Mouse (Mus musculus) intestine, postnatal 0 days (tissue): ENCODE results near the gene Pbx1. TPM values are rescaled to one million over a fixed set of nuclear protein-coding genes. Genes with fewer than 3 reads are reported as not detected.
A peak's percentile ranks its signal among the peaks of the same experiment; 100 is the strongest.

Experiments used
- ATAC-seq: fragments of 200-750 bp; cut with Nextera tagmentation; 2 replicates; pipeline ENCODE4 v1.8.0; 2017; ENCODE audit warnings: mild to moderate bottlenecking, moderate TSS enrichment, moderate library complexity
- H3K27ac ChIP-seq: fragments of 300-500 bp; sonication (generic); 2 replicates; pipeline ENCODE4 v1.5.1; 2014; ENCODE audit warnings: mild to moderate bottlenecking, low read depth, low read length, moderate library complexity
- H3K27me3 ChIP-seq: fragments of 300-500 bp; sonication (generic); replicated peaks from 2 replicates; pipeline ENCODE4 v1.6.1; 2014; ENCODE audit warnings: low read length, mixed read lengths; ENCODE audit not compliant: control insufficient read depth, insufficient read depth
- H3K36me3 ChIP-seq: fragments of 300-500 bp; sonication (generic); 2 replicates; pipeline ENCODE4 v1.6.1; 2014; ENCODE audit warnings: mild to moderate bottlenecking, moderate library complexity; ENCODE audit not compliant: control insufficient read depth, insufficient read depth
- H3K4me1 ChIP-seq: fragments of 300-500 bp; sonication (generic); replicated peaks from 2 replicates; pipeline ENCODE4 v1.6.1; 2014; ENCODE audit warnings: antibody characterized with exemption, low read length, mixed read lengths; ENCODE audit not compliant: control insufficient read depth, insufficient read depth
- H3K4me2 ChIP-seq: fragments of 300-500 bp; sonication (generic); replicated peaks from 2 replicates; pipeline ENCODE4 v1.6.1; 2014; ENCODE audit warnings: low read depth, mild to moderate bottlenecking, moderate library complexity
- H3K4me3 ChIP-seq: fragments of 300-500 bp; sonication (generic); 2 replicates; pipeline ENCODE4 v1.5.1; 2014; ENCODE audit warnings: low read depth, low read length
- H3K9ac ChIP-seq: fragments of 300-500 bp; sonication (generic); 2 replicates; pipeline ENCODE4 v1.6.1; 2014; ENCODE audit warnings: mild to moderate bottlenecking, low read depth, low read length
- H3K9me3 ChIP-seq: fragments of 300-500 bp; sonication (generic); 2 replicates; pipeline ENCODE4 v1.6.1; 2016; ENCODE audit warnings: mixed run types; ENCODE audit not compliant: control insufficient read depth
- CTCF ChIP-seq: sonication (generic); IDR thresholded peaks from 2 replicates; pipeline ENCODE4 v1.5.1; 2016; ENCODE audit warnings: low read depth, mild to moderate bottlenecking, control low read depth, antibody characterized with exemption, moderate library complexity
- WGBS: fragments of 180-500 bp; shearing (Covaris S2); extraction: QIAGEN DNeasy Blood & Tissue Kit; methylation state at CpG from one replicate; pipeline ENCODE4 v1.1.7; 2014; 5-methylcytosine and 5-hydroxymethylcytosine counted together
- polyA plus RNA-seq: library from polyadenylated mRNA; unstranded; fragments of >200 nt; fragmentation: Nextera tagmentation; extraction: Ambion mirVana; gene quantifications from 2 replicates; pipeline ENCODE4 v1.2.1, GENCODE M21; 2015

The Pbx1 gene
- polyA plus RNA-seq, 1 experiment from 2014 or later = 9.8 TPM

DNA sequence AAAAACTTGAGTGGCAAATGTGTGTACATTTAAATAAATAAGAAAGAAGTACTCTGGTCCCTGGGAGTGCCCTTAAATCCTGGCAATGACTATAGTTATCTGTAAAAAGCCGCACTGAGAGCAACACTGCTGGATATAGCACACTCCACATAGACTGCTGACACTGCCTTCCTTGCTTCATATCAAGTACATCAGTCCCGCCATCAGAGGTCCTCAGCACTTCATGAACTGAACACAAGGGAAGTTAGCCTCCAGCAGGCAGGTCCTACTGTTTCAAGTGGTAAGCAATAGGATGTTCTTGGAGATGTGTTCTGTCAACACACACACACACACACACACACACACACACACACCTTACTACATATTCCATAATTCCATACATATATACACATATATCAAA lies 339.0 kb downstream of the Pbx1 start:
- Histone ChIP-seq H3K9ac (no peak overlapping the region), H3K4me1 (no peaks in the 10 kb centered on the region), H3K4me2 (no peak overlapping the region), H3K9me3 (no peaks in the 10 kb centered on the region), H3K4me3 (no peak overlapping the region), H3K27ac (no peak overlapping the region), H3K36me3 (no peaks in the 10 kb centered on the region), H3K27me3 (no peaks in the 10 kb centered on the region)
- WGBS = 59% methylated on average over 2 of the region's 2 CpGs
- TF ChIP-seq CTCF = peak; percentile 66
- ATAC-seq = no peak

DNA sequence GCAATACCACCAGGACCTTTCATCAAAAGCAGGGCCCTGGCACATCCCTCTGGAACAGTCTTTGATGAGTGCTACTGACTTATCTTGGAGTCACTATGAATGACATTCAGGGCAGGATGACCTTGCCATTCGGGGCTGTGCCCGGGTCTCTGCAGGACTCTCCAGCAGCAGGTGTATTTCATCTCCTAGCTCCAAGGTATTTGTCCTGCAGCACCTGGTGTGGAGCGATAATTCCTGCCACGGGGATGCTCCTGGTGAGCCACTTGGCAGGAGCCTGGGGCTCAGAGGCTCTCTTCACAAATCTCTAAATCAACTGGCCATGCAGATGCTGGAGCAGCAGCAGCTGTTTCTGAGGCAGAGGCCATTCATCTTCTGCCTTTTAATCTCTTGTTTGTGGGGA lies 340.4 kb downstream of the Pbx1 start:
- no peaks in the 10 kb centered on the region for H3K4me1 ChIP-seq
- ATAC-seq = no peak
- WGBS = 58% methylated on average over 4 of the region's 4 CpGs

DNA sequence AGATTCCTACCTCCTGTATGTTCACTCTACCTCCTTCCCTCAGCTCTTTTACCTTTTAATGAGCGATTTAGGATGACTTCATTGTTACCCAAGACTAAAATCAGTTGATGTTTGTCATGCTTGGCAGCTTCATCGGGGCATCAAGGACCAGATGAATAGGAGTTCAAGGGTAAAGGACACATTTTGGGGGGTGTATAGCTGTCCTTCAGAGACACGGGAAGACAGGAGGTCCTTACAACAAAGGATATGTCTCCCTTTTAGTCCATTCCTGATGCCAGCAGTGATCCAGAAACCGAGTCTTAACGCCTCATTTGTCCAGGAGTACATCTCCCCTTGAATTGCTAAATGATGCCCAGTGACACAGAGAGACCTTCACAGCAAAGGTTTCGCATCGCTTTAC lies 343.4 kb downstream of the Pbx1 start:
- no peaks in the 10 kb centered on the region for H3K4me1 ChIP-seq
- no peak overlapping the region for H3K27ac ChIP-seq

More for the DNA sequence above, 340.4 kb downstream of the Pbx1 start:
- H3K36me3 ChIP-seq = no peaks in the 10 kb centered on the region
- no peak overlapping the region for H3K4me2 ChIP-seq
- H3K27ac ChIP-seq = no peak overlapping the region
- H3K4me3 ChIP-seq = no peak overlapping the region
- no peak for TF ChIP-seq CTCF
- no peaks in the 10 kb centered on the region for H3K27me3 ChIP-seq
- no peaks in the 10 kb centered on the region for H3K9me3 ChIP-seq
- H3K9ac ChIP-seq = no peak overlapping the region

DNA sequence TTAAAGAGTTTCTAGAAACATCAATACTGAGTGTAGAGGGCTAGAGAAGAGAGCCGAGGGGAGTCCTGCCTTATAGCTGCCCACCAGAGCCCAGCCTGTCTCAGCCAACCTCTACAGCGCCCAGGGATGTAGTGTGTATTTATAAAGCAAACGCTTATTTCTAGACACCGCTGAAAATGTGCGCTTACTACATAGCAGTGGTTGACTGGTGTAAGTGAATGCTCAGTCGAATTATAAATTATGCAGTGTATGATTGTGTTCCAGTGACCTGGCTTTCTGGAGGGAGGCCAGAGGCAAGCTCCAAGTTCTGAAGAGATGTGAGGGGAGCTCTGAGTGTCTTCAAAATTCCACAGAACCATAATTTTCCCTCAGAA lies 352.7 kb downstream of the Pbx1 start:
- Histone ChIP-seq H3K27ac (no peak overlapping the region), H3K9ac (no peak overlapping the region), H3K36me3 (no peaks in the 10 kb centered on the region), H3K27me3 (no peaks in the 10 kb centered on the region), H3K4me2 (no peak overlapping the region), H3K4me3 (no peak overlapping the region), H3K9me3 (no peaks in the 10 kb centered on the region), H3K4me1 (no peaks in the 10 kb centered on the region)
- TF ChIP-seq CTCF = no peak
- 80% methylated on average over 6 of the region's 6 CpGs for WGBS
- ATAC-seq = no peak

More for the DNA sequence above, 343.4 kb downstream of the Pbx1 start:
- Histone ChIP-seq H3K9me3 (no peaks in the 10 kb centered on the region), H3K4me2 (no peak overlapping the region), H3K27me3 (no peaks in the 10 kb centered on the region), H3K4me3 (no peak overlapping the region), H3K36me3 (no peaks in the 10 kb centered on the region), H3K9ac (no peak overlapping the region)
- ATAC-seq = no peak
- WGBS = 84% methylated on average over 7 of the region's 7 CpGs
- no peak for TF ChIP-seq CTCF

DNA sequence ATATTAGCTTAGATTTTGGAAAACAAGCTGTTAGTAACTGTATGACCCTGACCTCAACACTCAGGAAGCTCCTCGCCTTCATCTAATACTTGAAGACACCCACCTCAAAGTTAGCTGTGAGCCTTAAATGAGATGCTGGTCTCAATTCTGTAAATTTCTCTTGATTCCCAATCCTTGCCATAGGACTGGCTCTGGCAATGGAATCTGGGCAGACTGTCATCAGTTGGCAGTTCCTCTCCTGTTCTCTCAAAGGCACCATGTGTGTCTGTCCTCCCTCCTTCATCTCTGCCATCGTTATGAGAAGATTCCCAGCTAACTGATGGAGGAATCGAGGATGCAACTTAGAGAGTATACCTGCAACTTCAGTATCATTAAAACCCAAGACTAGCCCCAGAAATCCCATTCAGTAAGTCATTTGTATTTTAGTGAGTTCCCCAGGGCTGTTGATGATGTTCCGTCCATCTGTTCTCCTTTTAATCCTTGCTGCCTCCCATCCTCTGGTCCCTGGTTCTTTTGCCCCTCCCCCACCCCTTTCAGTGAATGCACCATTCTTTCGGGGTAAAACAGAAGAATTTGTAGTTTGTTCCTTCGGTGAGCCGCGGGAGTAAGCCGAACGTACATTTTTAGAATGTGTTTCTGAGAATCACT lies 353.2 kb downstream of the Pbx1 start:
- no peaks in the 10 kb centered on the region for H3K27me3 ChIP-seq
- no peak overlapping the region for H3K9ac ChIP-seq
- WGBS = 88% methylated on average over 10 of the region's 10 CpGs
- H3K27ac ChIP-seq = no peak overlapping the region
- no peak for TF ChIP-seq CTCF
- H3K9me3 ChIP-seq = no peaks in the 10 kb centered on the region
- H3K4me2 ChIP-seq = no peak overlapping the region
- H3K4me1 ChIP-seq = no peaks in the 10 kb centered on the region
- H3K36me3 ChIP-seq = no peaks in the 10 kb centered on the region
- ATAC-seq = no peak
- no peak overlapping the region for H3K4me3 ChIP-seq

DNA sequence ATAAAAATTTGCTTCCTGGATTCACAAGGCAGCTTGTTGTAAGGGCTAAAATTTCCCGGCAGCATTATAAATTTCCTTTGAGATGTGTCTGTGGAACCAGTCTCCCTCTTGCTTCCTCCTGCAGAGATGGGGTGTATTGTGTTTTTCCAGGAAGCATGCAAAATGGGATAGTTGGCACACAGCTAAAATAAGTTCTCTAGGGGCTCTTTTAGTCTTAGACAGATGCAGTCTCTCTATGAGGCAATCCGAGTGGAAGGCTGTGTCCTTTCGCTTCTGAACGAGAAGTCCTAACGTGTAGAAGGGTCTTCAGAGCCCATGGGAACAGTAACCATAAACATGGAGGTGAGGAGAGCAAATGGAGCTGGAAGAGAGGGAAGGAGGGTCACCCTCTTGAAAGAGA lies 360.1 kb downstream of the Pbx1 start:
- 69% methylated on average over 5 of the region's 5 CpGs for WGBS
- Histone ChIP-seq H3K9ac (no peak overlapping the region), H3K27me3 (no peaks in the 10 kb centered on the region), H3K27ac (no peak overlapping the region), H3K9me3 (no peaks in the 10 kb centered on the region), H3K36me3 (no peaks in the 10 kb centered on the region), H3K4me1 (no peaks in the 10 kb centered on the region), H3K4me2 (no peak overlapping the region), H3K4me3 (no peak overlapping the region)
- TF ChIP-seq CTCF = no peak
- no peak for ATAC-seq

DNA sequence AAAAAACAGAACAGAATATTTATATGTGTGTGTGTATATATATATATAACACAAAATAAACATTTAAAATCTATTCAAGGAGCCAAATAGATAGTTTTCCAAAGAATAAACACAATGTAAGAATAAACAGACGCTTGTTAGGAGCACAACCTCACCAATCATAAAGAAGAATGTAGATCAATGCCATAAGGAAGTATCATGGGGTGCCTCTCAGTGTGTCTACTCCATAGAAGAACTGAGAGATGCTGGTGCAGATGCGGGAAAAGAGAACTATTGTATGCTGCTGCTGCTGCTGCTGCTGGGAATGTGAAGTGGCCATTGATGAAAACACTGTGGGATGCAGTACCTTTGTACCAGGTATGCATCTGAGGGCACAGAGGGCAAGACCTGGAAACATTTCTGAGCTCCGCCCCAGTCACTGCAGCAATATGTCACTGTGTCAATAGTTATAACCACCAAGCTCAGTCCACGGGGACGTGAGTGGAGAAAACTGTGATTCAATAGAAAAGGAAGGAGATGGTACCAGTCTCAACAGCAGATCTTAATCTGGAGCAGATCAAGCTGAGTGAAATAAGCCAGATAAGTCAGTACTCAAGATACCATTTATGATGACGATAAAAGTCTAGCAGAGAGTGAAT lies 361.7 kb downstream of the Pbx1 start:
- WGBS = 58% methylated on average over 6 of the region's 6 CpGs

More for the DNA sequence above, 361.7 kb downstream of the Pbx1 start:
- H3K4me2 ChIP-seq = no peak overlapping the region
- H3K4me3 ChIP-seq = no peak overlapping the region
- no peaks in the 10 kb centered on the region for H3K27me3 ChIP-seq
- H3K27ac ChIP-seq = no peak overlapping the region
- H3K9me3 ChIP-seq = no peaks in the 10 kb centered on the region
- TF ChIP-seq CTCF = no peak
- H3K9ac ChIP-seq = no peak overlapping the region
- H3K36me3 ChIP-seq = no peaks in the 10 kb centered on the region
- H3K4me1 ChIP-seq = no peaks in the 10 kb centered on the region
- no peak for ATAC-seq
